Mouse (Mus musculus): ENCODE measurements around the gene Atp5d.

GRCm38 (mm10) chr10:80146568-80147011 is 8.2 kb downstream of the Atp5d start:
- no peak for TF ChIP-seq POLR2A (IDR thresholded peaks at IDR 0.05; ENCODE audit: borderline replicate concordance, insufficient read depth, low read length)
- no peak for TF ChIP-seq CTCF (IDR thresholded peaks at IDR 0.05; ENCODE audit: borderline replicate concordance, insufficient read depth, low read depth, low read length)

All from cerebellum, adult 2 months (tissue).